Mouse (Mus musculus): Measurements from ENCODE around the gene Rcc1l.

GRCm38 (mm10) chr5:134121893-134122259, 54.7 kb downstream of the Rcc1l start:
- no peak for TF ChIP-seq CTCF (conservative IDR thresholded peaks at IDR 0.05; ENCODE audit: low read length)
- no peak for TF ChIP-seq POU5F1 (IDR thresholded peaks at IDR 0.05; ENCODE audit: borderline replicate concordance, low read length)
- no peak for TF ChIP-seq NANOG (IDR thresholded peaks at IDR 0.05; ENCODE audit: borderline replicate concordance, low read length)

Measured in E14TG2a.4 (cell line).